Mouse (Mus musculus): ENCODE measurements at regions not wholly inside any gene's neighbourhood (a gene's known extent, or its start where the extent isn't known, plus 50 kb on each side); places are given as distances from the start of the nearest gene placed in this dataset.
A peak's percentile ranks its signal among the peaks of the same experiment; 100 is the strongest.

- no peaks in the 10 kb centered on the region for H3K27me3 ChIP-seq (ENCODE audit: poor library complexity, severe bottlenecking)
- H3K36me3 ChIP-seq (replicated peaks), result no peaks in the 10 kb centered on the region
- H3K27ac ChIP-seq, result 0 out of 2 replicates have a peak overlapping the region, but pooled peaks have one; percentile 20
- no peaks in the 10 kb centered on the region for H3K9me3 ChIP-seq
- DNase-seq (ENCODE audit: extremely low spot score, low spot score), result no peak
- 62% methylated on average over 1 of the region's 1 CpGs for WGBS
- peaks cover 3% of the 10 kb centered on the region; the same call in 1 of the 2 replicates for H3K4me1 ChIP-seq
- no peak overlapping the region for H3K4me3 ChIP-seq
Measured at GRCm38 (mm10) chrX:22898698-22899051, 466.2 kb downstream of the Klhl13 start.

DNA sequence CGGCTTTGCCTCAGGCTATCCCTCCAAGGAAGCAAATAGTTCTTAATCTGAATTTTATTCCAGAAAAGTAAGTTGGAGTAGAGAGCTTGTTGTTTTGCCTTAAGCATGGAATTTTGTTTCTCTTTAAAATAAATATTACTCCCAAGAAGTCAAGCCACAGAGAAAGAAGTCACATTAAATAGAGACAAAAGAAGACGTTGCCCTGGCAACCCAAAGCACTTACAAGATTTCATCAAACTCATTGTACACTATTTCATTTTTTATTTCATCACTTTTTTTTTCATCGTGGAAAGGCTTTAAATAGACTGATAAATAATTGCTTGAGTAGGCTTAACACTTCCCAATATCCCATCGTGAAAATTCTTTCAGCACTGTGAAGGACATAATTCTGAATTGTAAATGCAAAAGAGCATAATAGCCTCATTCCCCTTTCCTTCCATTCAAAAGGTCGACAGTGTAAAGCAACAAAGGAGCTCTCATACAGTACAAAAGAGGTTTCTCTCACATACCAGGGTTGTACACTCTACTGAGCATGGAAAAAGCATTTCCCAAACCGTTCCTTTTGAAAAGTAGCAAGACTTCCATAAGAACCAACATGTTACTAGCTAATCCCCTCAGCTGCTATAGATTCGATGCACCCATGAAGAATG is 466.7 kb downstream of the Klhl13 start:
- Histone ChIP-seq H3K27ac (0 out of 2 replicates have a peak overlapping the region, but pooled peaks have one; percentile 30), H3K4me1 (peaks cover 3% of the 10 kb centered on the region; the same call in 1 of the 2 replicates), H3K4me3 (no peak overlapping the region), H3K27me3 (ENCODE audit: poor library complexity, severe bottlenecking) (no peaks in the 10 kb centered on the region), H3K36me3 (replicated peaks) (no peaks in the 10 kb centered on the region), H3K9me3 (no peaks in the 10 kb centered on the region)
- DNase-seq (ENCODE audit: extremely low spot score, low spot score), result no peak
- 52% methylated on average over 7 of the region's 7 CpGs for whole genome bisulfite sequencing

- no peak for DNase-seq (ENCODE audit: extremely low spot score, low spot score)
- Histone ChIP-seq H3K4me3 (no peak overlapping the region), H3K27me3 (ENCODE audit: poor library complexity, severe bottlenecking) (no peaks in the 10 kb centered on the region), H3K27ac (no peak overlapping the region), H3K9me3 (no peaks in the 10 kb centered on the region), H3K36me3 (replicated peaks) (no peaks in the 10 kb centered on the region), H3K4me1 (no peaks in the 10 kb centered on the region)
- 86% methylated on average over 1 of the region's 1 CpGs for WGBS
Measured at GRCm38 (mm10) chrX:22869791-22870190, 495.1 kb downstream of the Klhl13 start.

- H3K27ac ChIP-seq, result no peak overlapping the region
- no peak for DNase-seq (ENCODE audit: extremely low spot score, low spot score)
- 64% methylated on average over 9 of the region's 9 CpGs for WGBS
Measured at GRCm38 (mm10) chrX:22849522-22850495, 515.1 kb downstream of the Klhl13 start.

GRCm38 (mm10) chrX:22848778-22849177 is 516.1 kb downstream of the Klhl13 start:
- WGBS, result 31% methylated on average over 2 of the region's 2 CpGs
- Histone ChIP-seq H3K4me1 (peaks cover 6% of the 10 kb centered on the region; the same call in 1 of the 2 replicates), H3K27me3 (ENCODE audit: poor library complexity, severe bottlenecking) (no peaks in the 10 kb centered on the region), H3K27ac (no peak overlapping the region), H3K36me3 (replicated peaks) (no peaks in the 10 kb centered on the region), H3K9me3 (no peaks in the 10 kb centered on the region), H3K4me3 (no peak overlapping the region)
- no peak for DNase-seq (ENCODE audit: extremely low spot score, low spot score)

More at GRCm38 (mm10) chrX:22849522-22850495, 515.1 kb downstream of the Klhl13 start:
- H3K36me3 ChIP-seq (replicated peaks), result no peaks in the 10 kb centered on the region
- H3K4me3 ChIP-seq, result no peak overlapping the region
- H3K9me3 ChIP-seq, result no peaks in the 10 kb centered on the region
- no peaks in the 10 kb centered on the region for H3K27me3 ChIP-seq (ENCODE audit: poor library complexity, severe bottlenecking)
- peaks cover 6% of the 10 kb centered on the region; the same call in 1 of the 2 replicates for H3K4me1 ChIP-seq

- no peak for DNase-seq (ENCODE audit: extremely low spot score, low spot score)
- Histone ChIP-seq H3K9me3 (no peaks in the 10 kb centered on the region), H3K27me3 (ENCODE audit: poor library complexity, severe bottlenecking) (no peaks in the 10 kb centered on the region), H3K36me3 (replicated peaks) (no peaks in the 10 kb centered on the region), H3K27ac (no peak overlapping the region), H3K4me3 (no peak overlapping the region), H3K4me1 (no peaks in the 10 kb centered on the region)
- 31% methylated on average over 3 of the region's 3 CpGs for WGBS
Measured at GRCm38 (mm10) chrX:22833226-22833625, 531.7 kb downstream of the Klhl13 start.

DNA sequence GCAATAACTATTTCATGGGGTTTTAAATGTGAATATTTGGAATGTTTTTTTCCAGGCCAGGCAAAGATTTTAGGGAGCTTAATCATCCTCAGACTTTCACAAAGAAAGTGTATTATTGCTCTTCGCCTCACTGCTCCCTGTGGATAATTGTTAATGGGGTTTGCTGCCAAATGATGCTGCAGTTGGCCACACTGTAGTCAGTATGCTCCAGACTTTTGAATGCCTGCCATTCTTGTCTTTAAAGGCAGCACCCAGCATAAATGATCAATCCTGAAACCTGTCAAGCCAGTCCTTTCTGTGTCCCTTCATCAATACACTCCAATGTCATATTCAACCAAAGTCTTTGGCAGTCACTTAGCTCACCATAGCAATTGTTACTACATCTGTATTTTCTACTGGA is 559.7 kb downstream of the Klhl13 start:
- WGBS, result 63% methylated on average over 1 of the region's 1 CpGs
- no peaks in the 10 kb centered on the region for H3K4me1 ChIP-seq
- no peaks in the 10 kb centered on the region for H3K36me3 ChIP-seq (replicated peaks)
- no peak overlapping the region for H3K27ac ChIP-seq
- DNase-seq (ENCODE audit: extremely low spot score, low spot score), result no peak
- no peaks in the 10 kb centered on the region for H3K27me3 ChIP-seq (ENCODE audit: poor library complexity, severe bottlenecking)
- H3K4me3 ChIP-seq, result no peak overlapping the region
- H3K9me3 ChIP-seq, result no peaks in the 10 kb centered on the region

GRCm38 (mm10) chrX:22769971-22770530 is 594.8 kb downstream of the Klhl13 start:
- Histone ChIP-seq H3K4me1 (no peaks in the 10 kb centered on the region), H3K27me3 (ENCODE audit: poor library complexity, severe bottlenecking) (no peaks in the 10 kb centered on the region), H3K9me3 (no peaks in the 10 kb centered on the region), H3K4me3 (no peak overlapping the region), H3K36me3 (replicated peaks) (no peaks in the 10 kb centered on the region), H3K27ac (no peak overlapping the region)
- DNase-seq (ENCODE audit: extremely low spot score, low spot score), result no peak
- 90% methylated on average over 1 of the region's 1 CpGs for WGBS

DNA sequence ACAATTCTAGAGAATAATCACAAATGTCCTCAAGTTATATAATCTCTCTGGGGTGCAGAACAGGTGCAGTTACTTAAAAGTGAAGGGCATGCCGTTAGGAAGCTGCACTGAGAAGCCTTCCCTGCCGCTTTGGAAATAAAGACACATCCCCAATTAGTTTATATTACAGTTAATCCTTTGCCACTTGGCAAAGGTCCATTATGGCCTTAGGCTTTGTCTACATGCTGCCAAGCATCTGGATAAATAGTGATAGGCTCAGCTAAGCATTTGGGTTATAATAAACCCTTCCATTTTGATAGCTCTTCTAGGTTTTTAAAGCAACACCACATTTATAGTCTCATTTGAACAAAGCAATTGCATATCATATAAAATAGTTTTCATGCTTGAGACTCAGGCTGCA is 625.6 kb downstream of the Klhl13 start:
- 60% methylated on average over 2 of the region's 2 CpGs for WGBS
- Histone ChIP-seq H3K4me1 (no peaks in the 10 kb centered on the region), H3K27me3 (ENCODE audit: poor library complexity, severe bottlenecking) (no peaks in the 10 kb centered on the region), H3K27ac (no peak overlapping the region), H3K36me3 (replicated peaks) (no peaks in the 10 kb centered on the region), H3K4me3 (no peak overlapping the region), H3K9me3 (no peaks in the 10 kb centered on the region)
- DNase-seq (ENCODE audit: extremely low spot score, low spot score), result no peak

DNA sequence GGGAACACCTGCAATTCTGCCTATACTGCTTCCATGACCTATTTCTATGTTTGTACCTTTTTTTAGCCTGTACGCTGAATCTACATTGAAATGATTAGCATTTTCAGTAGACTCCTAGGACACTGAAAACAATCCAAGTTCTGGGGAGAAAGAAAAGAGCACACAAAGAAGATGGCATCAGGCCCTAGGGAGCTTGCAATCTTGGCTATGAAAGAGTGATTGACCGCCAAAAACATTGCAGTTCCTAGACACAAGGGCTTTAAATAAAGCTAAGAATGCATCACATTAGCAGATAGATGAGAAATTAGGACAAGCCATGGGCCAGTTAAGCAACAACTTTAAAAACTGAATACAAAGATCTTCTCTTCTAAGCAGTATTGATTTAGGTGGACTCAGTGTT is 666.7 kb downstream of the Klhl13 start:
- H3K27me3 ChIP-seq (ENCODE audit: poor library complexity, severe bottlenecking), result no peaks in the 10 kb centered on the region
- WGBS, result 87% methylated on average over 2 of the region's 2 CpGs
- H3K4me3 ChIP-seq, result no peak overlapping the region
- H3K4me1 ChIP-seq, result no peaks in the 10 kb centered on the region
- DNase-seq (ENCODE audit: extremely low spot score, low spot score), result no peak
- H3K9me3 ChIP-seq, result no peaks in the 10 kb centered on the region
- no peak overlapping the region for H3K27ac ChIP-seq
- no peaks in the 10 kb centered on the region for H3K36me3 ChIP-seq (replicated peaks)

DNA sequence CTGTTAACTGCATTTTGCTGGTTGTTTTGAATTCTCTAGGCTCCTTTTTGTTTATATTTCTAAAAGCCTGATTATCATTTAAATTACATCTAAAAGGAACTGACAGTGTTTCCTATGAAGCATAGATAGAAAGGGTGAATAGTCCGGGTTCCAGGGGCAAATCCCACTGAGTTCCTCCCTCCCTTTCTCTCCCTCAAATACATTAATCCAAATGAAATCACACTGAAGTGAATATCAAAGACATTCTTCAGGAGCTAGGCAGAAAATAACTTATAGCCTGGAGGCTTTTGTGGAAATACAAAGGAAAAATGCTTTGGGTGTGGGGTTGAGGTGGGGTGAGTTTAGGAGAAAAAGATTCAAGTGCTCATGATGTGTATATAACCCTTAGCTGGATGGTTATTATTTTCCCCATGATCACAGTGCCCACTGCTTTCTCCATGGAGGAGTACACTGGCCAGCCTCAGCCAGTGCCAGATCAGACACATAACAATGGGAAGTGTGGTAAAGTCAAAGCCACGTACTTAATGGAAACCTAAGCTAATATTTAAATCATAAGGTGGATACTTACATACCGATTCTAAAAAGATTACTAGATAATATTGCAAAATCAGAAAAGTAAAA is 707.0 kb downstream of the Klhl13 start:
- H3K36me3 ChIP-seq (replicated peaks), result no peaks in the 10 kb centered on the region

More for the DNA sequence above, 707.0 kb downstream of the Klhl13 start:
- no peaks in the 10 kb centered on the region for H3K9me3 ChIP-seq
- 68% methylated on average over 3 of the region's 3 CpGs for WGBS
- H3K4me1 ChIP-seq, result no peaks in the 10 kb centered on the region; the same call in 1 of the 2 replicates
- no peaks in the 10 kb centered on the region for H3K27me3 ChIP-seq (ENCODE audit: poor library complexity, severe bottlenecking)
- H3K27ac ChIP-seq, result no peak overlapping the region
- no peak overlapping the region for H3K4me3 ChIP-seq
- no peak for DNase-seq (ENCODE audit: extremely low spot score, low spot score)

Measured in forebrain, embryonic 10.5 days (tissue).